Mouse (Mus musculus) hindbrain, postnatal 0 days (tissue): ENCODE measurements around the gene Rgmb. TPM values are rescaled to one million over a fixed set of nuclear protein-coding genes. Genes with fewer than 3 reads are reported as not detected.
A peak's percentile ranks its signal among the peaks of the same experiment; 100 is the strongest.

Experiments used
- ATAC-seq: fragments of 200-750 bp; cut with Nextera tagmentation; 2 replicates; pipeline ENCODE4 v1.8.0; 2017; ENCODE audit warnings: mild to moderate bottlenecking, moderate TSS enrichment, moderate library complexity
- DNase-seq: peaks from one replicate; pipeline ENCODE4 v3.0.0-alpha.2; 2015; ENCODE audit warnings: low spot score
- H3K27ac ChIP-seq: fragments of 300-500 bp; sonication (generic); 2 replicates; pipeline ENCODE4 v1.5.1; 2014; ENCODE audit warnings: mild to moderate bottlenecking
- H3K27me3 ChIP-seq: fragments of 300-500 bp; sonication (generic); 2 replicates; pipeline ENCODE4 v1.6.1; 2014; ENCODE audit warnings: low read length, mixed read lengths; ENCODE audit not compliant: insufficient read depth
- H3K36me3 ChIP-seq: fragments of 300-500 bp; sonication (generic); 2 replicates; pipeline ENCODE4 v1.6.1; 2014; ENCODE audit warnings: low read length, mixed read lengths; ENCODE audit not compliant: insufficient read depth
- H3K4me1 ChIP-seq: fragments of 300-500 bp; sonication (generic); 2 replicates; pipeline ENCODE4 v1.6.1; 2014; ENCODE audit warnings: antibody characterized with exemption, low read length, mixed read lengths; ENCODE audit not compliant: insufficient read depth
- H3K4me2 ChIP-seq: fragments of 300-500 bp; sonication (generic); 2 replicates; pipeline ENCODE4 v1.6.1; 2014; ENCODE audit warnings: low read depth, mild to moderate bottlenecking, low read length, moderate library complexity, mixed read lengths
- H3K4me3 ChIP-seq: fragments of 300-500 bp; sonication (generic); 2 replicates; pipeline ENCODE4 v1.5.1; 2014; ENCODE audit warnings: low read length
- H3K9ac ChIP-seq: fragments of 300-500 bp; sonication (generic); replicated peaks from 2 replicates; pipeline ENCODE4 v1.6.1; 2014; ENCODE audit warnings: mild to moderate bottlenecking, low read length, moderate library complexity, mixed read lengths
- H3K9me3 ChIP-seq: fragments of 300-500 bp; sonication (generic); 2 replicates; pipeline ENCODE4 v1.6.1; 2016; ENCODE audit warnings: low read length, mixed read lengths
- CTCF ChIP-seq: IDR thresholded peaks from 2 replicates; pipeline ENCODE4 v1.5.1; 2016; ENCODE audit warnings: antibody characterized with exemption, control low read depth, low read depth
- WGBS: fragments of 180-500 bp; shearing (Covaris S2); extraction: QIAGEN DNeasy Blood & Tissue Kit; methylation state at CpG from one replicate; pipeline ENCODE4 v1.1.7; 2014; 5-methylcytosine and 5-hydroxymethylcytosine counted together
- polyA plus RNA-seq: library from polyadenylated mRNA; unstranded; fragments of >200 nt; fragmentation: Nextera tagmentation; extraction: Ambion mirVana; gene quantifications from 2 replicates; pipeline ENCODE4 v1.2.1, GENCODE M21; 2015
- total RNA-seq: library from RNA; depleted of rRNA; stranded (reverse); fragments of >200 nt; gene quantifications from 2 replicates; pipeline ENCODE4 v1.2.3, GENCODE M21; 2014; rRNA removed

Gene Rgmb
- total and polyA plus RNA-seq, 2 experiments from 2014 or later: 52.8 to 131 TPM

- H3K27me3 ChIP-seq: no peaks in the 10 kb centered on the region
- H3K36me3 ChIP-seq: no peaks in the 10 kb centered on the region
- WGBS: 28% methylated on average over 3 of the region's 3 CpGs
- no peaks in the 10 kb centered on the region for H3K9me3 ChIP-seq
- TF ChIP-seq CTCF: peak; percentile 67
- no peak overlapping the region for H3K4me3 ChIP-seq
- no peak overlapping the region for H3K27ac ChIP-seq
- no peak overlapping the region for H3K4me2 ChIP-seq
- ATAC-seq (0 out of 2 replicates have a peak, but pooled peaks have one; percentile 55), DNase-seq (peak; percentile 84)
- H3K4me1 ChIP-seq: no peaks in the 10 kb centered on the region
- H3K9ac ChIP-seq: no peak overlapping the region
Measured at GRCm38 (mm10) chr17:15787036-15787435, 43.8 kb downstream of the Rgmb start.

- no peak overlapping the region for H3K27ac ChIP-seq
- no peak overlapping the region for H3K4me3 ChIP-seq
- H3K27me3 ChIP-seq: no peaks in the 10 kb centered on the region
- peak; percentile 15 for DNase-seq
- TF ChIP-seq CTCF: no peak
- H3K9ac ChIP-seq: no peak overlapping the region
- ATAC-seq: no peak
- H3K36me3 ChIP-seq: no peaks in the 10 kb centered on the region
- WGBS: 73% methylated on average over 6 of the region's 6 CpGs
- no peaks in the 10 kb centered on the region for H3K4me1 ChIP-seq
- no peaks in the 10 kb centered on the region for H3K9me3 ChIP-seq
- H3K4me2 ChIP-seq: no peak overlapping the region
Measured at GRCm38 (mm10) chr17:15777979-15778378, 52.9 kb downstream of the Rgmb start.

GRCm38 (mm10) chr17:15776349-15776748 lies 54.5 kb downstream of the Rgmb start:
- TF ChIP-seq CTCF: no peak
- no peaks in the 10 kb centered on the region for H3K4me1 ChIP-seq
- no peak overlapping the region for H3K4me3 ChIP-seq
- no peak for ATAC-seq
- no peaks in the 10 kb centered on the region for H3K36me3 ChIP-seq
- DNase-seq: no peak
- H3K9me3 ChIP-seq: no peaks in the 10 kb centered on the region
- no peak overlapping the region for H3K9ac ChIP-seq
- no peak overlapping the region for H3K4me2 ChIP-seq
- no peaks in the 10 kb centered on the region for H3K27me3 ChIP-seq
- H3K27ac ChIP-seq: no peak overlapping the region
- 77% methylated on average over 5 of the region's 5 CpGs for WGBS

GRCm38 (mm10) chr17:15774565-15775215 lies 56.1 kb downstream of the Rgmb start:
- Histone ChIP-seq H3K4me3 (no peak overlapping the region), H3K9ac (no peak overlapping the region), H3K36me3 (peaks cover 10% of the 10 kb centered on the region; the same call in 1 of the 2 replicates), H3K4me1 (no peaks in the 10 kb centered on the region), H3K27ac (no peak overlapping the region), H3K9me3 (no peaks in the 10 kb centered on the region), H3K27me3 (no peaks in the 10 kb centered on the region), H3K4me2 (no peak overlapping the region)
- ATAC-seq (no peak), DNase-seq (no peak)
- 76% methylated on average over 5 of the region's 5 CpGs for WGBS
- TF ChIP-seq CTCF: no peak

GRCm38 (mm10) chr17:15773956-15774355 lies 56.9 kb downstream of the Rgmb start:
- DNase-seq (no peak), ATAC-seq (no peak)
- WGBS: 78% methylated on average over 6 of the region's 6 CpGs
- peaks cover 17% of the 10 kb centered on the region; the same call in 1 of the 2 replicates for H3K36me3 ChIP-seq
- TF ChIP-seq CTCF: no peak
- H3K4me2 ChIP-seq: no peak overlapping the region
- no peak overlapping the region for H3K27ac ChIP-seq
- no peaks in the 10 kb centered on the region for H3K27me3 ChIP-seq
- H3K4me1 ChIP-seq: no peaks in the 10 kb centered on the region
- H3K9ac ChIP-seq: no peak overlapping the region
- no peaks in the 10 kb centered on the region for H3K9me3 ChIP-seq
- H3K4me3 ChIP-seq: no peak overlapping the region

- Histone ChIP-seq H3K27me3 (no peaks in the 10 kb centered on the region), H3K9me3 (no peaks in the 10 kb centered on the region), H3K9ac (no peak overlapping the region), H3K4me3 (no peak overlapping the region), H3K4me2 (no peak overlapping the region), H3K36me3 (peaks cover 41% of the 10 kb centered on the region), H3K4me1 (no peaks in the 10 kb centered on the region), H3K27ac (no peak overlapping the region)
- ATAC-seq (no peak), DNase-seq (no peak)
- WGBS: 77% methylated on average over 7 of the region's 7 CpGs
- TF ChIP-seq CTCF: no peak
Measured at GRCm38 (mm10) chr17:15769081-15769724, 61.6 kb downstream of the Rgmb start.

- Histone ChIP-seq H3K4me2 (no peak overlapping the region), H3K4me1 (no peaks in the 10 kb centered on the region), H3K9me3 (no peaks in the 10 kb centered on the region), H3K27me3 (no peaks in the 10 kb centered on the region), H3K9ac (no peak overlapping the region), H3K36me3 (peaks cover 43% of the 10 kb centered on the region), H3K27ac (no peak overlapping the region), H3K4me3 (no peak overlapping the region)
- WGBS: 93% methylated on average over 8 of the region's 8 CpGs
- ATAC-seq (no peak), DNase-seq (no peak)
- no peak for TF ChIP-seq CTCF
Measured at GRCm38 (mm10) chr17:15761191-15761590, 69.6 kb downstream of the Rgmb start.

Other genes starting within 250 kb of the Rgmb start
- gene Chd1, start 126.1 kb downstream of the Rgmb start, total RNA-seq: 15.1 and 15.6 TPM in 2 replicates
- 14.5 and 16.7 TPM in 2 replicates for gene Chd1, start 126.1 kb downstream of the Rgmb start, polyA plus RNA-seq